Mouse (Mus musculus): ENCODE results near the gene Pycard.

- TF ChIP-seq CTCF (IDR thresholded peaks at IDR 0.05) (no peak), POLR2A (IDR thresholded peaks at IDR 0.05; ENCODE audit: insufficient read depth, low read depth, low read length) (no peak), EP300 (IDR thresholded peaks at IDR 0.05; ENCODE audit: insufficient read depth, low read depth, low read length) (no peak)
These were observed 24.6 kb upstream of the Pycard start for GRCm38 (mm10) chr7:128018275-128018674.
